Mouse (Mus musculus) right cerebral cortex, postnatal 4 days (tissue): ENCODE data around the gene Sun1.

Source experiments
- DNase-seq: peaks from one replicate; pipeline ENCODE4 v3.0.0-alpha.2; 2022

Gene Sun1

DNA sequence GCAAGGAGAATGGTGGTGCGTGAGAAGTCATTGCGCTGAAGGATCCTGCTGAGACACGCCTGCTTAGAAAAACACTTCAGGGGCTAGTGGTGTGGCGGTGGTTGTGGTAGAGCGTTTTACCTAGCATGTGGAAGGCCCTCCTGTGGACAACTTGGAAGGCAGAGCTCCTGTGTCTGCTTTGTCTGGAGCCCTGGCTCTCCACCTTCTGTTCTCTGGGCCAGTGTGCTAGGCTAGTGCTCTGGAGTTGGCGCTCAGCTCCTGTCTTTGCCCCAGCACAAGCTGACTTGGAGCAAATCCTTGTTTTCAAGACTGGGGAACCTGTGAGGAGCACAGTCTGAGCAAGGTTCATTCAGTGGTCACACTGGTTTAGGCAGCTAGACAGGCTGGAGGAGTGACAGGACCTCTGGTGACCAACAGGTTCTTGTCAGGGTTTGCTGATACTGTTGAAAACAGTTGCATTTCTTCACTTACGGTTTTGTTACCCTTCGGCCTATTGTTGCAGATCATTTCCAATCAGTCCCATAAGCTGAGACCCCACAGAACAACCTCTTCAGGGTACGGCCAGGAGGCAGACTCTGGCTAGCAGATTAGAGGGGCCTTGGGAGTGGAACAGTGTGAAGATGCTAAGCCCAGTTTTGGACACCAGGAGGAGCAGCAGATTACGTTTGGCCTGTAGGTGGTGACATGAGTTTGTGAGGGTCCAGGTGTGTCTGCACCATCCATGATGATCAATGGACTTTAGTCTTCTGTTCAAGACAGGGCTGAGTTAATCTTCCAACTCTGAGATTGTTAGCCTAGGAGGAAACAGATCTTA, 8.6 kb downstream of the Sun1 start:
- no peak for DNase-seq

DNA sequence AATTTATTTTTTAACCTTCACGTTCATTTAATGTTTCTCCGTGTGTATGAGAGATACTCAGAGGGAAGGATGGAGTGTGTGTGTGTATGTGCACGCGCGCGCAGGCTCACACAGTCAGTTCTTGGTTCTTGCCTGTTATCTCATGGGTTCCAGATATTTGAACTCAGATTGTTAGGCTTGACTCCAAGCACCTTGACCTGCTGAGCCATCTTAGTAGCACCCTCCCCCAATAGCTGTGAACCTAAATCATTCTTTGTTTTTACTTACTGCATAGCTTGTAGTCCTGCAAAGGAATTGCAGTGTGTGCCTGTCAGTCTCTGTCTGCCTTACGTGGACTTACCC, 9.2 kb downstream of the Sun1 start:
- DNase-seq, result no peak

DNA sequence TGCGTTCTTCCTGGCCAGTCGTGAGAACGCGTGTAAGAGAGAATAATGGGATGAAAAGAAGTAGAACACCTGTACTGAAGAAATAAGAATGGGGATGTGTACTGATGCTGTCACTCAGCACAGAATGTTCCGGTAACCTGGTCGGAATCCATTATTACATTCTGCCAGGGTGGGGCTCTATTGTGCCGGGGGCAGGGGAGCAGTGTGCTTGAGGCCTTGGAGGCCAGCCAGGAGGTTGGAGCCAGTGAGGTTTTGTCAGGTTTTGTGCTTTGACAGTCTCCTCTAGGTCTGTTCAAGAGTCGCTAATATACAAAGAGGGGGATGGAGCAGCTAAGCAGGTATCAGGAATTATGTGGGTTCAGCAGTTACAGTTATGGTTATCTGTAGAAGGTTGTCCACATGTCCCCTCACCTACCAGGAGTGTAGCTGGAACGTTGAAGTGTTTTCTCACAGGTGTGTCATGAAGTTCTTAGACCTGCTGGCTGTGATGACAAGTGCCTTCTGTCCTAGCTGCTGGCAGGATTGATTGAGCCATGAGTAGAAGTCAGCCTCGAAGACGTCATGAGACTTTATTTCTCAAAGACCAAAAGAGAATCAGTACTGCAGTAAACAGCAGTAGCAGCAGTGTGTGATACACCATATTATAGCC, 11.4 kb downstream of the Sun1 start:
- DNase-seq, result no peak

DNA sequence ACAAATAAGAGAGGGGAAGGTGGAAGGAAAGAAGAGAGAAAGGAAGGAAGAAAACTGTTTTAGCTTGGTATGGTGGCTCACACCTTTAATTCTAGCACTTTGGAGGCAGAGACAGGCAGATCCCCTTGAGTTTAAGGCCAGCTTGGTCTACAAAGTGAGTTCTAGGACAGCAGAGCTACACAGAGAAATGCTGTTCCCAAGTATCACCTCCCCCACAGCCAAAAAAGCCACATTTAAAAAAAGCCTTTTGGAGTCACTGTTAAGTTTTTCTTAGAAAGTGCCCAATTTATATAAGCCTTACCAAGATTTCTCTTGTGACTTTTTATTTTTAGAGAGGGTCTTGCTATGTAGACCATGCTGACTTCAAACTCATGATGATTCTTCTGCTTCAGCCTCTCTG, 13.9 kb downstream of the Sun1 start:
- no peak for DNase-seq

DNA sequence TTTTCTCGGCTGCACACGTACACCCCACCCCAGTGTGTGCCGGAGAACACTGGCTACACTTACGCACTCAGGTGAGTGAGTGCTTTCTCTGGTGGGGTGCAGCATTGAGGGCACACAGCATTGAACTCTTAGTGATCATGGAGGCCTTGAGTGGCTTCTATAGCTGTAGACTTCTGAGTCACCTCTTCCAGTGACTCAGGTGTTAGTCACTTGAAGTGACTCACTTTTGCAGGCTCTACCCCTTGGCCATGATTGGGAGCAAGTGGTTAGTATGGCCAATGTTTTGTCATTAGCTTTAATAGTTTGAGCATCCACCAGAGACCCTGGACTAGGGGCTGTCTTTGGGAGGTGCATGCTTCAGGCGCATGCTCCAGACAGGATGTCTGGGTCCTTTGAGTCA, 14.7 kb downstream of the Sun1 start:
- no peak for DNase-seq

DNA sequence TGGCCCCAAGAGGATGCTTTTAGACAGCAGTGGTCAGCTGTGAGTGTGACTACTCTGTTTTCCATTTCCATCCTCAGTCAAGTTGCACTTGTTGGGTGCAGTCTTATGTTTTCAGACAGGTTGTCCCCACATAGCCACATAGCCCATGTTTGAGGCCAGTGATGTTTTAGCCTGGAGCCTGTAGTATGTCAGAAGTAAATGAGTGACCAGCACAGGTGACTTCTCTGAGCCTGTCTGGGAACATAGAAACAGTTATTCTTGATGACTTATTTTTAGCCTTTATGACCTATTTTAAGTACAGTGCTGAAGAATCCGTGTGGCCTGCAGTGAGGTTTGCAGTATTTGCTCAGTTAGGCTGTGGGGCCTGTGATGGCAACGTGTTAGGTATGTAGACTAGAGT, 15.7 kb downstream of the Sun1 start:
- no peak for DNase-seq

DNA sequence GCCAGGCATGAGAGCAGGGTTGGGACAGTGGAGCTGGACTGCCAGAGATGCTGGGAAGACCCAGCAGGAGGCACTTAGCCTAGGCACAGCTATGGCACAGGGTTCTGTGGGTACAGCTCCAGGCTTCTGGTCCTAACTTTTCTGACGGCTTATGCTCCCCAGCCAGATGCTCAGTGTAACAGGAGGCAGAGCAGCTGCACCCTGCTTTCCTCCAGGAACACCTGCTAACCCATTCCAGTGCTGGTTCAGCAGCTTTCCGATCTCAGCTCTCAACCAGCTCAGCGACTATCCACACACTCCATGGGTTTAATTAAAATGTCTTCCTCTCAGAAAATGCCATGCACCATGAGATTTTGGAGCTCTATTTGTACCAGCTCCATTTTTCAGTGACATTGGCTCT, 16.3 kb downstream of the Sun1 start:
- DNase-seq, result no peak

DNA sequence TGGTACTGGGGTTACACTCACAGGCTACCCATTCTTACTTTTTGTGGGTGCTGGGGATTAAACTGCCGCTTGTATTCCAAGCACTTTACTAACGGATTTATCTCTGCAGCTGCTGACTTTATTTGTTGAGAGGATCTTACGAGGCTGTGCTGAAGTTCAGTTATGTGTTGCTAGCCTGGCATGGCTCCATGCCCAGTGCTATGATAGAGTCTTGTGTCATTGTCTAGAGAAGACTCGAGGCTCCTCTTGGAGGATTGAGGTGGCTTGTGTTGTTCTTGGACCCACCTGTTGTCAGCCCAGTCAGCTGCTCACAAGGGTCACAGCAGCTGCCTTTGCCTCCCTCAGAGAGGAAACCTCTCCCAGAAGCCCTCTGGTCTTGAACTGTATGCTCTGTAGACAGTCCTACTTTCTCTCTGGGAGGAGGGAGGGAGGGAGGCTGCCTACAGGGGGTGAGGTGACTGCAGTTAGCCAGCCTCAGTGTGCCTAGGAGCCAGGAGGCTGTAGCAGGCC, 19.6 kb downstream of the Sun1 start:
- DNase-seq, result no peak

DNA sequence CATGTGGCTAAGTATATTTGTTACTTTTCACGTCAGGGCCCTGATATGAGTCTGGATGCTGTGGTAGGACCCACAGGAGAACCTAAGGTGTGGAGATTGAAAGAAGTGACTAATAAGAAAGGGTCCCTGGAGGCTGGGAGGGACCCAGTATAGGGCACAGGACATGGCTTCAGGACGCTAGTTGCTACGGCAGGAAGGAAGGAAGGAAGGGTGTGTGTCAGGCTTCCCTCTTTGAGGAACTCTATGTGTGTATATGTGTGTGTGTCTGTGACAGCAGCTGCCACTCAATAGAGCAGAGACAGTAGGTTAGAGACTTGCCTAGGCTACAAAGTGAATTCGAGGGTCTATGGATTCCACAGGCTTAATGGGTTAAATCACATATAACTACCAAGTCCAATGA, 20.2 kb downstream of the Sun1 start:
- DNase-seq, result no peak

DNA sequence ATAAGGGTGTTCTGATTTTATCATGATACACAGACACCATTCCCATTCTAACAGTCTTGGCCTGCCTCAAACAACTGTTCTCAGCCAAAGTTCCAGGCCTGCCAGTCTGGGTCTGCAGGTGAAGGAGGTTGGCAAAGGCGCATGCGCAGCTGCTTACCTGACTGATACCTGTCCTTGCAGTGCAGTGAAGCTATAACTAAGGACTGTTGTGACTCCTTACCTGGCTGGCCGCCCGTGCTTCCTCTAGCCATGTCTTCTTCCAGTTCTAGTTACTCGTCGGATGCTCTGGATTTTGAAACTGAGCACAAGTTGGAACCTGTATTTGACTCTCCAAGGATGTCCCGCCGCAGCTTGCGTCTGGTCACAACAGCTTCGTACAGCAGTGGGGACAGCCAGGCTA, 22.9 kb downstream of the Sun1 start:
- no peak for DNase-seq

DNA sequence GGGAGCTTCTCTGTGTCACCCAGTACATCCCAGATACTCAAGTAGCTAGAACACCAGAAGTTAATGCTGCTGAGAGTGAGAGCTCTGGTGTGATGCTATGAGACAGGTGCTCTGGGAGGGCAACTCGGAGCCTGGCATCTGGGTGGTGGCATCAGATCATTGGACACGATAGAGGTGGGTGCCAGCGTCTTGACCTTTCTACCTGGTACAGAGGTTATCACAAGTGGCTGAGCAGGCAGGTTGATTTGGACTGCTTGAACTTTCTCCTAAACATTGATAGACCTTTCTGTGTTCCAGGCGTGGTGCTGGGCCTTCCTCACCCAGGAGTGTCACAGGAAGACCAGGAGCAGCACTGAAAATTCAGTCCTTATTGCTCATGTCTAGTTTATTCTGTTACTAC, 26.8 kb downstream of the Sun1 start:
- no peak for DNase-seq

DNA sequence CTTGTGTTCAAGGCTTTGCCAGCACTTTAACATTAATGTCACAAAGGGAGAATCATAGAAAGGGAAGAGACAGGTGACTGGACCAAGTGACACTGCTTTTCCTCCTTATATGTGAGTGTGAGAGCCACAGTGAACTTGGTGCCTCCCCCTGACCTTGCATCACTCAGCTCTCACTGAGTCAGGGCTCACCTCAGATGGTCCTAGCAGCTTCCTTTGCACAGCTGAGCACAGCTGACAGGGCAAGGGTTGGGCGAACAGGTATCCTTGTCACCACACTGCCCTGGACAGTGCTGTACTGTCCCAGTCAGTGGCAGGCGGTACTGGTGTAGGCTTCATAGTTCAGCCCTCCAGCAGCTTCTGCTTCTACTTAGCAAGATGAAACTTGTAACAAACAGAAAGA, 27.2 kb downstream of the Sun1 start:
- DNase-seq, result no peak

DNA sequence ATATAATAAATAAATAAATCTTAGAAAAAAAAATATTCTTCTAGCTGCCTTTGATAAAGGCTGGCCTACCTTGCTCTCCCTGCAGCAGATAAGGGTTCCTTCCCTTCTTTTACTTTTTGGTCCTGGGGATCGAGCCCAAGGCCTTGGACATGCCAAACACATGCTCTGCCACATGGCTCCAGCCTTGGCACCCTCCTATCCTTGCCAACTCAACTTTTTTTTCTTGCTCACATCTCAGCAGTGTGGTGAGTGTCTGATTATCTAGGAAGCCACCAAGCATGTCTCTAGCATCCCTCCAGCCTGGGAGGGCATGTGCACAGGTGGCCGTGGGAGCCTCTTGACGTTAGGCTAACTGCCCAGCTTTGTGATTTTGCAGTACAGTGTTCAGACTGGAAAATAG, 27.9 kb downstream of the Sun1 start:
- no peak for DNase-seq

DNA sequence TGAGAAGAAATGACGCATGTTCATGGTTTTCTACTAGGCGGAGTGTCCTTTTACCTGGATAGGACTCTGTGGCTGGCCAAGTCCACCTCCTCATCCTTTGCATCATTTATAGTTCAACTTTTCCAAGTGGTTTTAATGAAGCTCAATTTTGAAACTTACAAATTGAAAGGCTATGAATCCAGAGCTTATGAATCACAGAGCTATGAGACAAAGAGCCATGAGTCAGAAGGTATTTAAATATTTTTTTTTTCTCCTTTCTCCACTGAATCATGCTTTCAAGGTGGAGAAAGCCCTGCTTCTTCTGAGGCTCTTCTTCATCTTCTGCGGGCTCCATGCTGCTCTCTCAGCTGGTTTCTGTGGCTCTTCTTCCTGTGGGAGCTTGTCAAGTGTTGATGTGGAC, 29.3 kb downstream of the Sun1 start:
- DNase-seq, result no peak

DNA sequence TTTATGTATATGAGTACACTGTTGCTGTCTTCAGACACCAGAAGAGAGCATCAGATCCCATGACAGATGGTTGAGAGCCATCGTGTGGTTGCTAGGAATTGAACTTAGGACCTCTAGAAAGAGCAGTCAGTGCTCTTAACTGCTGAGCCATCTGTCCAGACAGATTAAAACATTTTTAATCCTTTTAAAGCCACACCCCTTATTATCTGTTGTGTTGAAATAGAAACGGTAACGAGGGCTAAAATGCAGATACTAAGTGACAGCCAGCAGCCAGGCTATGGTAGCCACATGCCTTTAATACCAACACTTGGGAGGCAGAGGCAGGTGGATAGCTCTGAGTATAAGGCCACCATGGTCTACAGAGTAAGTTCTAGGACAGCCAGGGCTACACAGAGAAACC, 31.6 kb downstream of the Sun1 start:
- no peak for DNase-seq

DNA sequence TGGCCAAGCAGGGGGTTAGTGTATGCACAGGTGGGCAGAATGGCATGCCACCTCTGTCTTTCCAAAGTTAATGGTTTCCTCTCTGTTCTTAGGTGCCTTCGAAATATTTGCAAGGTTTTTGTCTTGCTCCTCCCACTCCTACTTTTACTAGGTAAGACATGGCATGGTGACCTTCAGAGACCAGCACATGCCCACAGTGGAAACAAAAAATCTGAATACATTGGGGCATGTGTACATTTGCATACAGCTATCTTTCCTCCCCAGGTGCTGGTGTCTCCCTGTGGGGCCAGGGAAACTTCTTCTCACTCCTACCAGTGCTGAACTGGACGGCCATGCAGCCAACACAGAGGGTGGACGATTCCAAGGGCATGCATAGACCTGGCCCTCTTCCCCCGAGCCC, 34.0 kb downstream of the Sun1 start:
- no peak for DNase-seq

DNA sequence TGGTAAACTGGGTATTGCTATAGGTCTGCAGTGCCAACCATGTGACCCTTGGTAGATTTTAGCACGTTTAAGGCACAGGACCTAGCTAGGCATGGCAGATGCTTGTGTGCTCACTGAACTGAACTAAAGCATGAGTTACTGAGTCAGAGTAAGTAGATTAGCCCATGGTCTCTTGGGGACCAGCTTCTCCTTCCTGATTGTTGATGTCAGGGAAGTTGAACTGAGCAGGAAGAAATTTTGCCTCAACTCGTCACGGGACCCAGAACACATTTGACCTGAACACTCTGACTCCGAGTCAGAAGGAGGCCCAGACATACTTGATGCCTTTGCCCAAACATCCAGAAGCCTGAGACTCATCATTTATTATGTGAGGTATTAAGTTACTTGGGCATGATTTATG, 37.0 kb downstream of the Sun1 start:
- DNase-seq, result no peak

DNA sequence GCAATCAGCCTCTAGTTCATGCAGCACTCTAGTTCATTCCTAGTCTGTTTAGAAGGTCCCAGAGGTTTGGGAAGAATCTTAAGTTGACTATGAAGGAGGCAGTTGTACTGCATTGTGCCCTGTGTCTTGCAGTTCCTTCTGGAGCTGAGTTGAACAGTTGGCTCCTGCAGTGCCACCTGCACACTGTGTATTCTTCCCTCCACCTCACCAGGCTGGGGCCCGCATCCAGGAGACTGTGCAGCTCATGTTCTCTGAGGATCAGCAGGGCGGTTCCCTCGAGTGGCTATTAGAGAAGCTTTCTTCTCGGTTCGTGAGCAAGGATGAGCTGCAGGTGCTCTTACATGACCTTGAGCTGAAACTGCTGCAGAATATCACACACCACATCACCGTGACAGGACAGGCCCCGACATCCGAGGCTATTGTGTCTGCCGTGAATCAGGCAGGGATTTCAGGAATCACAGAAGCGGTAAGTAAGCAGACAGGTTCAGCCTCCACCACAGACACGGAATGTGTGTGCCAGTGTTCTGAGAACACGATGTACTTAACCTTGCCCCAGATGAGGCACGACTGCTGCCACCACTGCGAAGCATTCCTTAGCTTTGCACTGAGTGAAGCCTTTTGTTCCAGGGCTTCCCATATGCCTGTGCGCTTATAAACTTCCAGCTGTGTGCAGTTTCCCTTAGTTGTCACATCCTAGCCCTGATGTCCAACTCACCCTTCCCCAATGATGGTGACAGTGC, 40.8 kb downstream of the Sun1 start:
- DNase-seq, result no peak

DNA sequence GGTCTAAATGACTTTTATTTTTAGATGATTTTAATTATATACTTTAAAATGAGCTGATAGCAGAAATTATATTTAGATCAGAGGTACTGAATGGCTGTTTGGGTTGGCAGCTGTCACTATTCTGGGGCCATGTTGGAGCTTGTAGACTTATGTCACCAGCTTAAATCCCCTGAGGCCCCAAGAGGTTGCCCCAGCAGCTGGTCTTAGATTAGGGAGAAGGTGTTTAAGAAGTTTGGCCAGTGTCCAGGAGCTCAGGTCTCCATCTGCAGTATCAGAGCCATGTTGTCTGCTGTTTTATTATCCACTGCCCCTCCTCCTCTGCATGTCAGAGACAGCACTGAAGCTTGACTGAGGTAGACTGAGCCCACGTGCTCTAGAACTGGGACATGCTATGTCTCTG, 42.9 kb downstream of the Sun1 start:
- no peak for DNase-seq

DNA sequence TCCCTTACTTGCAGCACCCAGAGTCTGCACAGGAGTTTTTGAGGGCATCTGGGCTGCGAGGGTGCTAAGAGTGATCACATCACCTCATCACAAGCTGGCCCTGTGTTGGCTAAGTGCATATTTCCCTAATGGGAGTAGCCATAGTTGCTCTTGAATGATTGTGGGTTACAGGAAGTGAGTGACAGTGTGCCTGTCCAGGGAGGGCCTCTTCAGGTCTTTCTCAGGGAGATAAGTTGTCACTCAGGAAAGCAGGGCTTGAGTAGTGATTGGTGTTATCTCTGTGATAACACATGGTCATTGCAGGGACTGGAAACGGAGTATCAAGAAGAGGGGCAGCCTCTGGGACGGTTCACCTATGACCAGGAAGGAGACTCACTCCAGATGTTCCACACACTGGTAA, 47.3 kb downstream of the Sun1 start:
- DNase-seq, result no peak

DNA sequence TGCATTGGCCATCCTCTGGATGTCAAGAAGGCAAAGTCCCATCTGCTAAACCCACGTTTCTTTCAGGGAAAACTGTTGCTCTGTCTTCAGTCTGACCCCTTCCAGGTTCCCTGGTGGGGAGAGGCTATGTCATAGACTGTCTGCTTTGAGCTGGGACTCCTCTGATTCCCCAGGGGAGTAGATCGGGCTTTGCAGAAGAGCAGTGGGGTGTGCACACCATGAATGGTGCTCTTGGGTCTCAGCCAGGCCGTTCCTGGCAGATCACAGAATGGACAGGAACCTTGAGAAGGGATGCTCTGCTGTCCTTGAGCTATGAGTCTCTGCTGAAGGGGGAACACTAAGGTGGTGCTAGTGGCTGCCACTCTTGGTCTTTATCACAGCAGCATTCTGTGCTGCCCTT, 48.4 kb downstream of the Sun1 start:
- DNase-seq, result no peak

DNA sequence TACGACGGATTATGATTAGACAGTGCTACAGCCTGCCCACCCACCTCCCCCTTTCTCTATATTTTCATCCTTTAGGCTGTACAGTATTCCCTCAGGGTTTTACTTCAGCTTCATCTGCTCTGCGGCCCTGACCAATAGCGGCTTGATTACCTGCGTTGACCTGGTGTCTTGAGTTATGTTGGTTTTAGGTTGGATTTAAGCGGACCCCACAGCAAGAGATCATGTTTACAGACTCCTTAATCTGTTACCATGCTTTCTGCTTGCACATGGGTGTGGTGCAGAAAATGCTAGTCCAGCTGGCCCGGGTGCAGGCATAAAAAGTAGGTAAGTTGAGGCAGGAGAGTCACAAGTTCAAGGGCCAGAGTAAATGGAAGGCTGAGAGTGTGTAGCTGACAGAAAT, 50.8 kb downstream of the Sun1 start:
- no peak for DNase-seq

DNA sequence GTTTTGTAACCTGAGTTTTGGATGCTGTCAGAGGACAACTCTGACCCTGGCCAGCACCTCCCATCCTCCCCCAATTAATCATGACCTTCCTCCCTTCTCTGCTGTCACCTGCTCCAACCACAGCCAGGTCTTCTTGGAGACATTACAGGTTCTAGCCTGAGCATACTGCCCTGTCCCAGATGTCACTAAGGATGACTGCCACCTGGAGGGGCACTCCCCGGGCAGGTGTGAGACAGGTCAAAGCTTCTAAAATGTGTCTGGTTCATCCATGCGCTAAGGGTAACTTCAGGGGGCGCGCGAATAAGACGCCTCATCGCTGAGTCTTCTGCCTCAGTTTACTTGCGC, 51.3 kb downstream of the Sun1 start:
- DNase-seq, result no peak
